Mouse (Mus musculus): Measurements from ENCODE around the gene Sat2.

Gene Sat2

GRCm38 (mm10) chr11:69672211-69672706 is 50.4 kb downstream of the Sat2 start, which contains the start of gene Eif4a1:
Gene Eif4a1 (minus strand): TSS chr11:69672423.
- peak; percentile 100 for DNase-seq (ENCODE audit: low spot score)
